Mouse (Mus musculus) liver, embryonic 12.5 days (tissue): ENCODE data around the gene Alox15. TPM values are rescaled to one million over a fixed set of nuclear protein-coding genes. Genes with fewer than 3 reads are reported as not detected.

ENCODE experiments used
- ATAC-seq: fragments of 200-750 bp; cut with Nextera tagmentation; 2 replicates; pipeline ENCODE4 v1.8.0; 2017; ENCODE audit warnings: moderate number of reproducible peaks, mild to moderate bottlenecking, moderate library complexity
- H3K27ac ChIP-seq: fragments of 300-500 bp; sonication (generic); 2 replicates; pipeline ENCODE4 v1.5.1; 2016; ENCODE audit warnings: mild to moderate bottlenecking
- H3K27me3 ChIP-seq: fragments of 300-500 bp; sonication (generic); replicated peaks from 2 replicates; pipeline ENCODE4 v1.6.1; 2016; ENCODE audit warnings: mild to moderate bottlenecking, moderate library complexity
- H3K36me3 ChIP-seq: fragments of 300-500 bp; sonication (generic); 2 replicates; pipeline ENCODE4 v1.6.1; 2016; ENCODE audit warnings: mild to moderate bottlenecking, moderate library complexity
- H3K4me1 ChIP-seq: fragments of 300-500 bp; sonication (generic); 2 replicates; pipeline ENCODE4 v1.6.1; 2016
- H3K4me2 ChIP-seq: fragments of 300-500 bp; sonication (generic); 2 replicates; pipeline ENCODE4 v1.6.1; 2016; ENCODE audit warnings: mild to moderate bottlenecking, moderate library complexity
- H3K4me3 ChIP-seq: fragments of 300-500 bp; sonication (generic); 2 replicates; pipeline ENCODE4 v1.5.1; 2016; ENCODE audit warnings: mild to moderate bottlenecking, moderate library complexity
- H3K9ac ChIP-seq: fragments of 300-500 bp; sonication (generic); 2 replicates; pipeline ENCODE4 v1.6.1; 2016; ENCODE audit warnings: mild to moderate bottlenecking, moderate library complexity
- H3K9me3 ChIP-seq: fragments of 300-500 bp; sonication (generic); replicated peaks from 2 replicates; pipeline ENCODE4 v1.6.1; 2016; ENCODE audit warnings: mild to moderate bottlenecking, moderate library complexity
- WGBS: fragments of 180-500 bp; shearing (Covaris S2); methylation state at CpG from one replicate; pipeline ENCODE4 v1.1.7; 2016; ENCODE audit not compliant: insufficient replicate concordance; 5-methylcytosine and 5-hydroxymethylcytosine counted together
- polyA plus RNA-seq: library from polyadenylated mRNA; unstranded; fragments of >200 nt; fragmentation: Nextera tagmentation; extraction: Ambion mirVana; gene quantifications from 2 replicates; pipeline ENCODE4 v1.2.1, GENCODE M21; 2016

The Alox15 gene
- polyA plus RNA-seq, 1 experiment from 2014 or later: 0.88 TPM

- no peak overlapping the region for H3K4me3 ChIP-seq
- H3K4me1 ChIP-seq: peaks cover 10% of the 10 kb centered on the region
- H3K9me3 ChIP-seq: no peaks in the 10 kb centered on the region
- H3K36me3 ChIP-seq: no peaks in the 10 kb centered on the region
- no peak overlapping the region for H3K27ac ChIP-seq
- 64% methylated on average over 10 of the region's 10 CpGs for WGBS
- H3K27me3 ChIP-seq: peaks cover 78% of the 10 kb centered on the region
- no peak overlapping the region for H3K9ac ChIP-seq
- H3K4me2 ChIP-seq: no peak overlapping the region
- no peak for ATAC-seq
Observed at GRCm38 (mm10) chr11:70347861-70348260, 4.0 kb downstream of the Alox15 start.

- Histone ChIP-seq H3K4me3 (no peak overlapping the region), H3K9me3 (no peaks in the 10 kb centered on the region), H3K27ac (no peak overlapping the region), H3K4me1 (no peaks in the 10 kb centered on the region), H3K9ac (no peak overlapping the region), H3K36me3 (no peaks in the 10 kb centered on the region), H3K27me3 (peaks cover 64% of the 10 kb centered on the region), H3K4me2 (no peak overlapping the region)
- WGBS: 78% methylated on average over 8 of the region's 8 CpGs
- no peak for ATAC-seq
Observed at GRCm38 (mm10) chr11:70345546-70345945, 6.3 kb downstream of the Alox15 start.

DNA sequence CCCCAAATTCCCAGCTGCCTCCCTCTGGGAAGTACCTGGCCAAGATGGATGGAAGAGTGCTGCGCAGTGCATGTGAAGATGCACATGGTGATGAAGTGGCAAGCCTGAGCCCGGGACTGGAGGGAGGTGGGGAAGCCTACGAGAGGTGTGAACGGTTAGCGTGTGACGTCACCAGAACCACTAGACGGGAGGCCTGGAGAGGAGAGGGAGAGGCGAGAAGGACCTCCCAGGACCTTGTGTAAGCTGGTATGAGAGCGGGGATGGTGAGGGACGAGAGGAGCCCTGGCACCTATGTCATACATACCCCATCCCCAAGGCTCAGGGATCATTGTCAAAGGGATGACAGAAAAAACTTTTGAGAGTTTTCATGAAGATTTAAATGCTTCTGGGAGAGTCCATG, 6.8 kb downstream of the Alox15 start:
- H3K9me3 ChIP-seq: no peaks in the 10 kb centered on the region
- H3K4me1 ChIP-seq: no peaks in the 10 kb centered on the region
- ATAC-seq: no peak
- no peaks in the 10 kb centered on the region for H3K36me3 ChIP-seq
- H3K4me3 ChIP-seq: no peak overlapping the region
- 54% methylated on average over 10 of the region's 10 CpGs for WGBS
- H3K9ac ChIP-seq: no peak overlapping the region
- no peak overlapping the region for H3K27ac ChIP-seq
- no peak overlapping the region for H3K4me2 ChIP-seq
- peaks cover 61% of the 10 kb centered on the region for H3K27me3 ChIP-seq

DNA sequence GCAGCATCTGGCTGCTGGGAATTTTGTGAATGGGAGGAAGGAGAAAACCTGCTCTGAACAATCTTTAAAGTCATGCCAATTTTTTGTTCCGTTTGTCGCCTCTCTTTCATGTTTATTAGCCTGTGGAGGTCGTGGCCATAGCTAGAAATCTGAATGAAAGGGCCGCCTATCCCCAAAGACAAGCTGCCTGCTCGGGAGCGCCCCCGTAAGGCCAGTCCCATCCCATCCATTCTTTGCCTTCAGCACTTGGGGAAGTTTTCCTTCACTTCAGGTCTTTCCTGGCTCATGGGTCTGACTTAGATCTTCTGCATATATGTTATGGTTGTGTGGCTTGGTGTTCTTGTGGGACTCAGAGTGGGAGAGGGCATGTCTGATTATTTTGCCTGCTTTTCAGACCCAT, 12.3 kb downstream of the Alox15 start:
- H3K27me3 ChIP-seq: 0 out of 2 replicates have a peak, but pooled peaks cover 14% of the 10 kb centered on the region
- no peaks in the 10 kb centered on the region for H3K4me1 ChIP-seq
- no peaks in the 10 kb centered on the region for H3K36me3 ChIP-seq
- H3K9ac ChIP-seq: no peak overlapping the region
- no peak overlapping the region for H3K4me2 ChIP-seq
- H3K4me3 ChIP-seq: no peak overlapping the region
- H3K9me3 ChIP-seq: no peaks in the 10 kb centered on the region
- WGBS: 26% methylated on average over 7 of the region's 7 CpGs
- no peak for ATAC-seq
- no peak overlapping the region for H3K27ac ChIP-seq

DNA sequence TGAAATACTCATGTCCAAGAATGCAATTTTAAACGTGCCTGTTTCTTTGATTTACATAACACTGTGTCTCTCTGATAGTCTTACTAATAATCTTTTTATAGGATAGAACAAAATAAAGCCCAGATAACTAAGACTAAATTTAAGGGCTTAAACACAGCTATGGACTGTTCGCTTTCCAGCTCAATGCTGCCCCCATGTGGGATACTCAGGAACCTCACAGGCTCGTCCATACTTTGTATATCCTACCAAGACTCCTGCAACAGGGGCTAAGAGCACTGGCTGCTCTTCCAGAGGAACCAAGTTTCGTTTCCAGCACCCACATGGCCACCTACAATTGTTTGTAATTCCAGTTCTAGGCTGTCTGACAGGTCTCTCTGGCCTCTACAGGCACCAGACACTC, 17.4 kb downstream of the Alox15 start:
- Histone ChIP-seq H3K4me3 (no peak overlapping the region), H3K36me3 (no peaks in the 10 kb centered on the region), H3K27me3 (peaks cover 10% of the 10 kb centered on the region; the same call in 1 of the 2 replicates), H3K4me2 (no peak overlapping the region), H3K27ac (no peak overlapping the region), H3K4me1 (no peaks in the 10 kb centered on the region), H3K9ac (no peak overlapping the region), H3K9me3 (no peaks in the 10 kb centered on the region)
- ATAC-seq: no peak
- WGBS: 22% methylated on average over 4 of the region's 4 CpGs

DNA sequence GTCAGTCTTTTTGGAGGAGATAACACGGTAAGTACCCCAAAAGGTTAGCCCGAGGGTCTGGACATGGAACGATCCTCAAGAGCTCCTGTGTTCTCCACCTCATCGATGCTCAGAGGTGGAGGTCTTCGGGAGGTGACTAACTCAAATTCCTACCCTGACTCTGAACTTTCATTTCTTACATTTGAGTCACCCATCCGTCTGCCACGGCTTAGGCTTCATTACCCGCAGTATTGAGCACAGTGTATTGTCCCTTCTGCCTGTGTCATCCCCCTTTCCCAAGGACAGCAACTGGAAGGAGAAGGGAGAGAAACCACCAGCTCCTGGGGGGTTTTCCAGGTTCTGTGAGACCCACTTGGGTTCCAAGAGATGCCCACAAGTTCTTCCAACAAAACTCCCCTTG, 27.1 kb downstream of the Alox15 start:
- ATAC-seq: no peak
- H3K9me3 ChIP-seq: no peaks in the 10 kb centered on the region
- H3K4me1 ChIP-seq: no peaks in the 10 kb centered on the region
- H3K4me2 ChIP-seq: no peak overlapping the region
- no peak overlapping the region for H3K4me3 ChIP-seq
- H3K27me3 ChIP-seq: peaks cover 68% of the 10 kb centered on the region
- H3K36me3 ChIP-seq: no peaks in the 10 kb centered on the region
- no peak overlapping the region for H3K9ac ChIP-seq
- no peak overlapping the region for H3K27ac ChIP-seq
- WGBS: 72% methylated on average over 8 of the region's 8 CpGs

- H3K27ac ChIP-seq: no peak within 1 kb of the TSS
- peaks cover 77% of the 10 kb centered on the region for H3K27me3 ChIP-seq
- H3K4me2 ChIP-seq: peak within 1 kb of the TSS; percentile 22; the same call in 1 of the 2 replicates
- H3K4me1 ChIP-seq: no peaks in the 10 kb centered on the region
- ATAC-seq: no peak
- H3K36me3 ChIP-seq: no peaks in the 10 kb centered on the region
- H3K9ac ChIP-seq: no peak within 1 kb of the TSS
- H3K9me3 ChIP-seq: no peaks in the 10 kb centered on the region
- WGBS: 25% methylated on average over 7 of the region's 7 CpGs
- no peak within 1 kb of the TSS for H3K4me3 ChIP-seq
Observed at GRCm38 (mm10) chr11:70322528-70322927, 29.3 kb downstream of the Alox15 start, which contains the start of gene Alox12e. TSS of gene Alox12e (minus strand) at chr11:70322628.

DNA sequence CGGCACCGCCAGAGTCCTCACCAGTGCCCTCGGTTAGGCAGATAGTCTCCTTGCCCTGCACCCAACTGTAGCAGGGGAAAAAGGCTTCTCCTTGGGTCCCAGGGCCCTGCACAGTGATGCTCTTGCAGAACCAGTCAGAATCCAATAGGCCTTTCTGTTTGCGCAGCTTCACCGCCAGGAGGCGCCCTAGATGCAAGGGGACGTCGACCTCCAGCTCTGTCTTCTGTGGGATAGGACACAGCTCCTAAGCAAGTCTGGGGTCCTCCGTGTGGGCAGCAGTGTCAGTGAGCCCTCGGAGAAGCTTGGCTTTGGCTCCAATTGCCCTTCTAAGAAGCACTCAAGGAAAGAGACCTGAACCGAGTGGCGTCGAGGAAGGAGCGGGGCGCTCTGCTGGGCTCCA, 30.2 kb downstream of the Alox15 start:
- WGBS: 4% methylated on average over 15 of the region's 15 CpGs
- ATAC-seq: no peak
- no peak overlapping the region for H3K4me3 ChIP-seq

DNA sequence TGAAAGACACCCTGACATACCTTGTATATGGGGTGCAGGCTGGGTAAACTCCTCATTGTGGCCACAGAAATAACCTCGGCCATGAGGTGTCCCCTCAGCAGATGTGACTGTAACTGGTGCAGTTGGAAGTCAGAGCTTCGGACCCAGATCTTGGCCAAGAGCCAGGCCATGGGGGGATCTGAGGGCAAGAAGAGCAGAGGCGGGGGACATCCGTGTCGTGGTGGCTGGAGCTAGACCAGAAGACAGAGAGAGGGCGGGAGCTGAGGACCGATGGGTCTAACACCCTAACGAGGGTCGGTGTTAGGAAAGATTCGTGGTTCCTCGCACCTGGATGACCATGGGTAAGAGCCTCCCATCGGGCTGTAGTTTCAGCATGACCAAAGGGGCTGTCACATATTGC, 32.2 kb downstream of the Alox15 start:
- WGBS: 58% methylated on average over 12 of the region's 12 CpGs
- H3K4me2 ChIP-seq: no peak overlapping the region
- no peaks in the 10 kb centered on the region for H3K4me1 ChIP-seq
- no peak overlapping the region for H3K4me3 ChIP-seq
- no peaks in the 10 kb centered on the region for H3K9me3 ChIP-seq
- ATAC-seq: no peak
- peaks cover 77% of the 10 kb centered on the region for H3K27me3 ChIP-seq
- no peak overlapping the region for H3K9ac ChIP-seq
- no peaks in the 10 kb centered on the region for H3K36me3 ChIP-seq
- H3K27ac ChIP-seq: no peak overlapping the region

More for the DNA sequence above, 30.2 kb downstream of the Alox15 start:
- H3K36me3 ChIP-seq: no peaks in the 10 kb centered on the region
- H3K27ac ChIP-seq: no peak overlapping the region
- H3K27me3 ChIP-seq: peaks cover 77% of the 10 kb centered on the region
- H3K4me1 ChIP-seq: no peaks in the 10 kb centered on the region
- H3K4me2 ChIP-seq: peak overlapping the region; percentile 22; the same call in 1 of the 2 replicates
- no peak overlapping the region for H3K9ac ChIP-seq
- no peaks in the 10 kb centered on the region for H3K9me3 ChIP-seq

- WGBS: 27% methylated on average over 7 of the region's 7 CpGs
- H3K4me3 ChIP-seq: no peak overlapping the region
- no peaks in the 10 kb centered on the region for H3K36me3 ChIP-seq
- H3K9me3 ChIP-seq: no peaks in the 10 kb centered on the region
- ATAC-seq: no peak
- peaks cover 25% of the 10 kb centered on the region; the same call in 1 of the 2 replicates for H3K27me3 ChIP-seq
- H3K4me1 ChIP-seq: no peaks in the 10 kb centered on the region
- no peak overlapping the region for H3K4me2 ChIP-seq
- H3K27ac ChIP-seq: no peak overlapping the region
- no peak overlapping the region for H3K9ac ChIP-seq
Observed at GRCm38 (mm10) chr11:70313833-70314232, 38.0 kb downstream of the Alox15 start.

- no peak overlapping the region for H3K9ac ChIP-seq
- WGBS: 13% methylated on average over 9 of the region's 9 CpGs
Observed at GRCm38 (mm10) chr11:70309341-70309740, 42.5 kb downstream of the Alox15 start.

DNA sequence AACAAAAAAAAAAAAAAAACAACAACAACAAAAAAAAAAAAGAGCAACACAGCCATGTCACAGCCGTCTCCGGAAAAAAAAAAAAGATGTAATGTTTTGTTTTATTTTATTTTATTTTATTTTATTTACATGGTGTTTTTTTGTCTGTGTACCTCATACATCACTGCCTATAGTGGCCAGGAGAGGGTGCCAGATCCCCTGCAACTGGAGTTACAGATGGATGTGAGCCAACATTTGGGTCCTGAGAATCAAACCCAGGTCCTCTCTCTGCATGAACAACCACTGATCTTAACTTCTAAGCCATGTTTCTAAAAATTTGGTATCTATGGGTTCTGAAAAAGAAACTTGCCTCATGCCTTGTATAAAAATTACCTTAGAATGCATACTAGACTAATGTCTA, 43.5 kb downstream of the Alox15 start:
- WGBS: 86% methylated on average over 2 of the region's 2 CpGs
- ATAC-seq: no peak
- Histone ChIP-seq H3K4me3 (no peak overlapping the region), H3K4me2 (no peak overlapping the region), H3K27me3 (peaks cover 4% of the 10 kb centered on the region; the same call in 1 of the 2 replicates), H3K36me3 (no peaks in the 10 kb centered on the region), H3K9ac (no peak overlapping the region), H3K4me1 (peaks cover 11% of the 10 kb centered on the region; the same call in 1 of the 2 replicates), H3K9me3 (no peaks in the 10 kb centered on the region), H3K27ac (no peak overlapping the region)

More at GRCm38 (mm10) chr11:70309341-70309740, 42.5 kb downstream of the Alox15 start:
- no peaks in the 10 kb centered on the region for H3K9me3 ChIP-seq
- H3K27ac ChIP-seq: no peak overlapping the region
- no peaks in the 10 kb centered on the region for H3K36me3 ChIP-seq
- H3K4me2 ChIP-seq: no peak overlapping the region
- ATAC-seq: no peak
- H3K4me3 ChIP-seq: no peak overlapping the region
- H3K27me3 ChIP-seq: peaks cover 4% of the 10 kb centered on the region; the same call in 1 of the 2 replicates
- H3K4me1 ChIP-seq: peaks cover 11% of the 10 kb centered on the region; the same call in 1 of the 2 replicates

GRCm38 (mm10) chr11:70306159-70306558, 45.7 kb downstream of the Alox15 start:
- WGBS: 14% methylated on average over 7 of the region's 7 CpGs
- ATAC-seq: no peak

More at GRCm38 (mm10) chr11:70306159-70306558, 45.7 kb downstream of the Alox15 start:
- peaks cover 11% of the 10 kb centered on the region; the same call in 1 of the 2 replicates for H3K4me1 ChIP-seq
- H3K27ac ChIP-seq: peak overlapping the region; percentile 26; the same call in 1 of the 2 replicates
- H3K9me3 ChIP-seq: no peaks in the 10 kb centered on the region
- H3K4me3 ChIP-seq: no peak overlapping the region
- H3K36me3 ChIP-seq: no peaks in the 10 kb centered on the region
- H3K27me3 ChIP-seq: no peaks in the 10 kb centered on the region
- H3K9ac ChIP-seq: no peak overlapping the region
- no peak overlapping the region for H3K4me2 ChIP-seq
